Mouse (Mus musculus) lung, postnatal 0 days (tissue): ENCODE results near the gene Lifr. TPM values are rescaled to one million over a fixed set of nuclear protein-coding genes. Genes with fewer than 3 reads are reported as not detected.
A peak's percentile ranks its signal among the peaks of the same experiment; 100 is the strongest.

Experiments used
- ATAC-seq: fragments of 200-750 bp; cut with Nextera tagmentation; 2 replicates; pipeline ENCODE4 v1.8.0; 2017; ENCODE audit warnings: moderate library complexity
- DNase-seq: peaks from one replicate; pipeline ENCODE4 v3.0.0-alpha.2; 2016; ENCODE audit warnings: low spot score
- H3K27ac ChIP-seq: fragments of 300-500 bp; sonication (generic); 2 replicates; pipeline ENCODE4 v1.5.1; 2014; ENCODE audit warnings: antibody characterized with exemption, mild to moderate bottlenecking, low read length, mixed read lengths
- H3K27me3 ChIP-seq: fragments of 300-500 bp; sonication (generic); replicated peaks from 2 replicates; pipeline ENCODE4 v1.6.1; 2014; ENCODE audit warnings: low read length, mixed read lengths; ENCODE audit not compliant: insufficient read depth
- H3K36me3 ChIP-seq: fragments of 300-500 bp; sonication (generic); 2 replicates; pipeline ENCODE4 v1.6.1; 2014; ENCODE audit warnings: low read length, mixed read lengths; ENCODE audit not compliant: insufficient read depth
- H3K4me1 ChIP-seq: fragments of 300-500 bp; sonication (generic); 2 replicates; pipeline ENCODE4 v1.6.1; 2014; ENCODE audit warnings: antibody characterized with exemption, low read depth, low read length, mixed read lengths; ENCODE audit not compliant: insufficient read depth
- H3K4me2 ChIP-seq: fragments of 300-500 bp; sonication (generic); replicated peaks from 2 replicates; pipeline ENCODE4 v1.6.1; 2014; ENCODE audit warnings: low read depth, mild to moderate bottlenecking, low read length, moderate library complexity, mixed read lengths
- H3K4me3 ChIP-seq: fragments of 300-500 bp; sonication (generic); 2 replicates; pipeline ENCODE4 v1.5.1; 2014; ENCODE audit warnings: low read depth, low read length
- H3K9ac ChIP-seq: fragments of 300-500 bp; sonication (generic); replicated peaks from 2 replicates; pipeline ENCODE4 v1.6.1; 2014; ENCODE audit warnings: low read depth, mild to moderate bottlenecking
- H3K9me3 ChIP-seq: fragments of 300-500 bp; sonication (generic); 2 replicates; pipeline ENCODE4 v1.6.1; 2016; ENCODE audit warnings: low read length, mixed read lengths
- CTCF ChIP-seq: IDR thresholded peaks from 2 replicates; pipeline ENCODE4 v1.5.1; 2016; ENCODE audit warnings: antibody characterized with exemption, mild to moderate bottlenecking
- EP300 ChIP-seq: IDR thresholded peaks from 2 replicates; pipeline ENCODE4 v1.6.1; 2016; ENCODE audit warnings: antibody characterized with exemption, mild to moderate bottlenecking, control low read depth
- WGBS: fragments of 180-500 bp; shearing (Covaris S2); extraction: QIAGEN DNeasy Blood & Tissue Kit; methylation state at CpG from one replicate; pipeline ENCODE4 v1.1.7; 2014; 5-methylcytosine and 5-hydroxymethylcytosine counted together
- polyA plus RNA-seq: library from polyadenylated mRNA; unstranded; fragments of >200 nt; fragmentation: Nextera tagmentation; extraction: Ambion mirVana; gene quantifications from 2 replicates; pipeline ENCODE4 v1.2.1, GENCODE M21; 2015

The Lifr gene
- polyA plus RNA-seq, 1 experiment from 2014 or later, result 29.7 TPM

- ATAC-seq, result peak; percentile 80
- whole genome bisulfite sequencing, result 61% methylated on average over 3 of the region's 3 CpGs
Measured at GRCm38 (mm10) chr15:7215845-7216244, 125.4 kb downstream of the Lifr start.

GRCm38 (mm10) chr15:7216581-7217272 is 126.3 kb downstream of the Lifr start:
- no peaks in the 10 kb centered on the region for H3K9me3 ChIP-seq
- H3K9ac ChIP-seq, result no peak overlapping the region
- peak; percentile 78 for DNase-seq
- no peaks in the 10 kb centered on the region for H3K36me3 ChIP-seq
- no peaks in the 10 kb centered on the region for H3K27me3 ChIP-seq
- no peak overlapping the region for H3K4me2 ChIP-seq
- TF ChIP-seq CTCF (no peak), EP300 (no peak)
- H3K27ac ChIP-seq, result peak overlapping the region; percentile 55
- no peaks in the 10 kb centered on the region for H3K4me1 ChIP-seq
- 52% methylated on average over 9 of the region's 9 CpGs for WGBS
- no peak overlapping the region for H3K4me3 ChIP-seq
- ATAC-seq, result peak; percentile 55

More at GRCm38 (mm10) chr15:7215845-7216244, 125.4 kb downstream of the Lifr start:
- peak; percentile 82 for DNase-seq
- Histone ChIP-seq H3K36me3 (no peaks in the 10 kb centered on the region), H3K9me3 (no peaks in the 10 kb centered on the region), H3K9ac (no peak overlapping the region), H3K4me3 (no peak overlapping the region), H3K4me1 (no peaks in the 10 kb centered on the region), H3K27ac (no peak overlapping the region), H3K27me3 (no peaks in the 10 kb centered on the region), H3K4me2 (no peak overlapping the region)
- peak; percentile 70 for TF ChIP-seq EP300
- TF ChIP-seq CTCF, result no peak

GRCm38 (mm10) chr15:7217273-7217598 is 126.8 kb downstream of the Lifr start:
- 64% methylated on average over 6 of the region's 6 CpGs for WGBS
- Histone ChIP-seq H3K27ac (no peak overlapping the region), H3K4me2 (no peak overlapping the region), H3K36me3 (no peaks in the 10 kb centered on the region), H3K27me3 (no peaks in the 10 kb centered on the region), H3K4me1 (no peaks in the 10 kb centered on the region), H3K4me3 (no peak overlapping the region), H3K9me3 (no peaks in the 10 kb centered on the region), H3K9ac (no peak overlapping the region)
- no peak for TF ChIP-seq CTCF
- TF ChIP-seq EP300, result no peak
- DNase-seq, result no peak
- no peak for ATAC-seq

GRCm38 (mm10) chr15:7222809-7223208 is 132.4 kb downstream of the Lifr start:
- 39% methylated on average over 11 of the region's 11 CpGs for WGBS
- no peak overlapping the region for H3K9ac ChIP-seq
- no peaks in the 10 kb centered on the region for H3K27me3 ChIP-seq
- H3K4me2 ChIP-seq, result no peak overlapping the region
- no peaks in the 10 kb centered on the region for H3K4me1 ChIP-seq
- ATAC-seq (peak; percentile 79), DNase-seq (peak; percentile 71)
- peak overlapping the region; percentile 68 for H3K27ac ChIP-seq
- no peak overlapping the region for H3K4me3 ChIP-seq
- no peaks in the 10 kb centered on the region for H3K9me3 ChIP-seq
- no peak for TF ChIP-seq EP300
- TF ChIP-seq CTCF, result no peak
- H3K36me3 ChIP-seq, result no peaks in the 10 kb centered on the region

- DNase-seq, result no peak
- Histone ChIP-seq H3K27me3 (no peaks in the 10 kb centered on the region), H3K9ac (no peak overlapping the region), H3K9me3 (no peaks in the 10 kb centered on the region), H3K4me1 (no peaks in the 10 kb centered on the region), H3K4me2 (no peak overlapping the region), H3K27ac (peak overlapping the region; percentile 68; the same call in 1 of the 2 replicates), H3K36me3 (no peaks in the 10 kb centered on the region), H3K4me3 (no peak overlapping the region)
- no peak for ATAC-seq
- WGBS, result 60% methylated on average over 12 of the region's 12 CpGs
- TF ChIP-seq EP300, result no peak
- TF ChIP-seq CTCF, result no peak
Measured at GRCm38 (mm10) chr15:7224151-7224775, 133.8 kb downstream of the Lifr start.

GRCm38 (mm10) chr15:7226225-7226624 is 135.8 kb downstream of the Lifr start:
- peak; percentile 95 for DNase-seq
- H3K9ac ChIP-seq, result no peak overlapping the region
- H3K27ac ChIP-seq, result no peak overlapping the region
- ATAC-seq, result peak; percentile 83
- no peaks in the 10 kb centered on the region for H3K9me3 ChIP-seq
- WGBS, result 2% methylated on average over 5 of the region's 5 CpGs
- H3K4me2 ChIP-seq, result no peak overlapping the region
- H3K4me3 ChIP-seq, result no peak overlapping the region
- no peak; the same call in 1 of the 2 replicates for TF ChIP-seq EP300
- peak; percentile 100 for TF ChIP-seq CTCF
- H3K4me1 ChIP-seq, result no peaks in the 10 kb centered on the region
- H3K36me3 ChIP-seq, result no peaks in the 10 kb centered on the region
- no peaks in the 10 kb centered on the region for H3K27me3 ChIP-seq
